Mouse (Mus musculus): ENCODE results near the gene Hivep3. TPM values are rescaled to one million over a fixed set of nuclear protein-coding genes. Genes with fewer than 3 reads are reported as not detected.

The Hivep3 gene
- polyA plus RNA-seq, 1 experiment: 1.7 TPM

DNA sequence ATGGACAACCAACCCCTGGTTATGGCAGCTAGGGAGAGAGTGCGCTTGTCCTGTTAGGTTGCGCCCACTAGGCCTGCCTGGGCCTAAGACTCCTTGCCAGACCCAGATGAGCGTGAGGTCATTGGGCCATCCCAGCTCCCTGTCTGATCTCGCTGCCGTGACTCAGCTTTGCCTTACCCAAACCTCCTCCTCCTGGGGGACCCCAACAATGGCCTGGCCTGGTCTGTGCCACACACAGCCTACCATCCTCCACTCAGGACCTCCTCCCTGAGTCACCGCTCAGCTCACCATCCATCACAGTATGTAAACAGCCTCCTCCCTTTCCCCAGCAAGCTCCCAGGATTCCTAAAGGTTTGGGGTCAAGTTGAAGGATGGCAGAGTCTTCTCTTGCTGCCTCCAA, 418.3 kb downstream of the Hivep3 start:
- H3K36me3 ChIP-seq (ENCODE audit: control insufficient read depth, insufficient read depth, low read length): no peaks in the 10 kb centered on the region
- peaks cover 17% of the 10 kb centered on the region for H3K4me1 ChIP-seq (ENCODE audit: control insufficient read depth, insufficient read depth, low read length)
- no peak for TF ChIP-seq POLR2A (IDR thresholded peaks at IDR 0.05; ENCODE audit: control insufficient read depth, low read depth, low read length)
- H3K27ac ChIP-seq (ENCODE audit: control insufficient read depth, insufficient read depth, low read depth, low read length): no peak overlapping the region
- no peak overlapping the region for H3K4me3 ChIP-seq (ENCODE audit: control insufficient read depth, low read depth, low read length)
- no peaks in the 10 kb centered on the region; the same call in 1 of the 2 replicates for H3K27me3 ChIP-seq (ENCODE audit: control insufficient read depth, insufficient read depth, low read length)

DNA sequence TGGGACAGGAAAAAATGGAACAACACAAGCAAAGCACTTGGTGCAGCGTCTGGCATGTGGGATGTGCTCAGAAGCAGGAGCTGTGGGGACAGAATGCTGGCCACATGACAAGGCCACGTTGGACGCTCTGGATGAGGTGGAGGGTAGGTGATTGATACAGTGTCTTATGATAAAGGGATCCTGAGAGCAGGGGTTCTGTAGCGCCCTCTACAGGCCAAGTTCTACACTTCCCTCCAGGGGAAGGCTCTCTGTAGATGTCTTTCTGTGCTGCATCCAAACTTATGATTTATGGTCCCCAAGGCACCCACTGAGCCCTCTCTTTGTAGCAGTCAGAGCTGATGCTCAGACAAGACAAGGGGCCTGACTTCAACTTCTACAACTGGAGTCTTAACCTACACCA, 419.1 kb downstream of the Hivep3 start:
- Histone ChIP-seq H3K4me3 (ENCODE audit: control insufficient read depth, low read depth, low read length) (no peak overlapping the region), H3K27me3 (ENCODE audit: control insufficient read depth, insufficient read depth, low read length) (no peaks in the 10 kb centered on the region; the same call in 1 of the 2 replicates), H3K27ac (ENCODE audit: control insufficient read depth, insufficient read depth, low read depth, low read length) (no peak overlapping the region), H3K4me1 (ENCODE audit: control insufficient read depth, insufficient read depth, low read length) (peaks cover 17% of the 10 kb centered on the region), H3K36me3 (ENCODE audit: control insufficient read depth, insufficient read depth, low read length) (no peaks in the 10 kb centered on the region)
- TF ChIP-seq POLR2A (IDR thresholded peaks at IDR 0.05; ENCODE audit: control insufficient read depth, low read depth, low read length) (no peak), CTCF (IDR thresholded peaks at IDR 0.05; ENCODE audit: control insufficient read depth, insufficient read depth, insufficient replicate concordance, low read depth, low read length) (peak; percentile 63; the same call in 1 of the 2 replicates)

DNA sequence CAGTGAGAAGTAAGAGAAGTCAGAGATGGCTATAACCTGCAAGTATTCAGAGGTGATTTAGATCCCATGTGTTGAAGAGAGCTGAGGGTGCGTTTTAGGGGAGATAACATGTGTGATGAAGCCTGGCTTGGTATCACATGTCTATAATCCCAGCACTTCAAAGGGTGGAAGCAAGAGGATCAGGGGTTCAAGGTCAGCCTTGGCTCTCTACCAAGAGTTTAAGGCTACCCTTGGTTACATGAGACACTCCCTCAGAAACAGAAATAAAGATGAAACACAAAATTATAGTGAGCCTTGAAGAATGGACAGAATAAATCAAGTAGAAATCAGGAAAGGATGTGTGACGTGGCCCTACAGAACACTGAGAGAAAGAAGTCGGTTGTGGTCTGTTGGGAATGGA, 420.2 kb downstream of the Hivep3 start:
- H3K27ac ChIP-seq (ENCODE audit: control insufficient read depth, insufficient read depth, low read depth, low read length): no peak overlapping the region
- TF ChIP-seq POLR2A (IDR thresholded peaks at IDR 0.05; ENCODE audit: control insufficient read depth, low read depth, low read length) (no peak), CTCF (IDR thresholded peaks at IDR 0.05; ENCODE audit: control insufficient read depth, insufficient read depth, insufficient replicate concordance, low read depth, low read length) (no peak)
- no peaks in the 10 kb centered on the region for H3K36me3 ChIP-seq (ENCODE audit: control insufficient read depth, insufficient read depth, low read length)
- H3K4me3 ChIP-seq (ENCODE audit: control insufficient read depth, low read depth, low read length): no peak overlapping the region
- no peaks in the 10 kb centered on the region; the same call in 1 of the 2 replicates for H3K27me3 ChIP-seq (ENCODE audit: control insufficient read depth, insufficient read depth, low read length)
- H3K4me1 ChIP-seq (ENCODE audit: control insufficient read depth, insufficient read depth, low read length): peaks cover 12% of the 10 kb centered on the region

DNA sequence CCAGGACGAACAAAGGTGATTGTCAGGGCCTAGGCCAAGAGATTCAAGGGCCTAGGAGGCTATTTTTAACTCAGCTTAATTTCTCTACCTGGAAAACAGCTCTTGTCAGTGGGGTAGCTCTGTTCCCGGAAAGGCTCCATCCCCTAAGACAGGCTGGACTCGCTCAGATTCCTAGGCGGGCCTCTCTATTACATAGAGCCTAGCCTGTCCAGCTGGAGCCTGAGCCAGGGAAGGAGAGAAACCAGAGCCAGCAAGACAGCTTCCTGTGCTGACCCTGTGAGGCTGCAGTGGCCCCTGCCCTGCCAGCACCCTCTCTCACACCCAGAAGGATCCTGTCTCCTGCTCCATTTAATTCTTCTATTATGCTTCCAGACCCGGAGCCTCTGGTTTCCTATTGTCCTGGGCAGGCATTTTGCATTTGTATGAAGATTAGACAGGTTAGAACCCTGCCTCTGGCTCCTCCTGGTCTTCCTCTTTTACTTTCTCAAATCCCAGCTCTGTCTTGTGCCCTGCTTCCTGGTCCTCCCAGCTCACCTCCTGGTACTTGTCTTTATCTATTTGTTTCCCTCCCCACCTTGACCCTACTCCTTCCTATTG, 425.2 kb downstream of the Hivep3 start:
- no peak for TF ChIP-seq CTCF (IDR thresholded peaks at IDR 0.05; ENCODE audit: control insufficient read depth, insufficient read depth, insufficient replicate concordance, low read depth, low read length)
- TF ChIP-seq POLR2A (IDR thresholded peaks at IDR 0.05; ENCODE audit: control insufficient read depth, low read depth, low read length): no peak
- no peaks in the 10 kb centered on the region for H3K36me3 ChIP-seq (ENCODE audit: control insufficient read depth, insufficient read depth, low read length)
- peaks cover 15% of the 10 kb centered on the region for H3K4me1 ChIP-seq (ENCODE audit: control insufficient read depth, insufficient read depth, low read length)
- H3K27ac ChIP-seq (ENCODE audit: control insufficient read depth, insufficient read depth, low read depth, low read length): no peak overlapping the region
- no peak overlapping the region for H3K4me3 ChIP-seq (ENCODE audit: control insufficient read depth, low read depth, low read length)
- H3K27me3 ChIP-seq (ENCODE audit: control insufficient read depth, insufficient read depth, low read length): no peaks in the 10 kb centered on the region

DNA sequence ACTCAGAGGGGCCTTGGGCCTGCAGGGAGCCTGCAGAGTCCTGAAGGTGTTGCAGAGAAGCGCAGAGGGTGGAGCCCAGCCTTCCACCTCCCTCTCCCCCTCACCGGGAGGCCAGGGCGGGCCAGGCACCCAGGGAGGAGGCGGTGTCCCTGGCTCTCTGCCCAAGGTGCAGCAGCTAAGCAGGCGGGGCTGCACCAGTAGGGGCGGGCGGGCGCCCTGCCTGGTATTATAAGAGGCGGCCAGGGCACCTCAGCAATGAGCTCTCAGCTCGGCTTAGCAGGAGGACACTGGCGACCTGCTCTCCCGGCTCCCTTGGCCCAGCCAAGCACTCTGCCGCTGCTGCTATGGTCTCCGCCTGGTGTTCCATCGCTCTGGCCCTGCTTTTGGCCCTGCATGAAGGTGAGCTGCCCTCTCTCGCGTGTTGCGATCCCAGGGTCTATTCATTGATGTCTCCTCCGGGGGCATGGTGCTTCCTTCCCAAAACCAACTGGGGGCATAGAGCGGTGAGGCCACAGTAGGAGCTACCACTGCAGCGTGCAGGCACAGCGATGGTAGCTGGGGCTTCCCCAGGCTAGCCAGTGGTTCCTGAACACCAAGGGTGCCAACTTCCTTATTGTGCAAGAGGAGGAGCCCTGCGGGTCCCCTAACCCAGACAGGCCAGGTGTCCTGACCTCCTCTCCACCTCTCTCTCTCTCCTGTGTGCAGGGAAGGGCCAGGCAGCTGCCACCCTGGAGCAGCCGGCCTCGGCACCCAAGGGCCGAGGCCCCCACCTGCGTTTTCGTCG, 427.8 kb downstream of the Hivep3 start, which contains the start of gene Edn2:
TSS of gene Edn2 (plus strand) at position 41 of the 784 bp plus-strand sequence.
- Histone ChIP-seq H3K27ac (ENCODE audit: control insufficient read depth, insufficient read depth, low read depth, low read length) (no peak within 1 kb of the TSS), H3K4me3 (ENCODE audit: control insufficient read depth, low read depth, low read length) (no peak within 1 kb of the TSS), H3K36me3 (ENCODE audit: control insufficient read depth, insufficient read depth, low read length) (no peaks in the 10 kb centered on the region), H3K4me1 (ENCODE audit: control insufficient read depth, insufficient read depth, low read length) (peaks cover 6% of the 10 kb centered on the region; the same call in 1 of the 2 replicates), H3K27me3 (ENCODE audit: control insufficient read depth, insufficient read depth, low read length) (no peaks in the 10 kb centered on the region)
- TF ChIP-seq POLR2A (IDR thresholded peaks at IDR 0.05; ENCODE audit: control insufficient read depth, low read depth, low read length): no peak
- TF ChIP-seq CTCF (IDR thresholded peaks at IDR 0.05; ENCODE audit: control insufficient read depth, insufficient read depth, insufficient replicate concordance, low read depth, low read length): no peak

DNA sequence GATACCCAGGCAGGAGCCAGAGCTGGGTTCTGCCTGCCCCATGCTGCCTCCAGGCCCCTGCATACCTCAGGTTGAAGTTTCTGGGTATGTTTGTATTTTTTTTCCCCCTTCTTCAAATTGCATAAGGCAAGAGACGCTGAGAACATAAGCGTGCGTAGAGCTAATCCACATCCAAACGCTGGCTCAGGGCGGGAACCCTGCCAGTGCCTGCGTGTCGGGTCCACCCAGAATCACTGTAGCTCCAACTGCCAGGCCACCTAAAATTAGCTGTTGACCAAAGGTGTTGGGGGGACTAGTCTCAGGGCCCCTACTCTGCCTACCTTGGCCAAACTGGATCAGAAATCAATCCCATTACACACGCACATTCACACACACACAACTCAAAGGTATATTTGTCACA, 429.0 kb downstream of the Hivep3 start:
- TF ChIP-seq CTCF (IDR thresholded peaks at IDR 0.05; ENCODE audit: control insufficient read depth, insufficient read depth, insufficient replicate concordance, low read depth, low read length): no peak
- no peak for TF ChIP-seq POLR2A (IDR thresholded peaks at IDR 0.05; ENCODE audit: control insufficient read depth, low read depth, low read length)
- H3K27ac ChIP-seq (ENCODE audit: control insufficient read depth, insufficient read depth, low read depth, low read length): no peak overlapping the region
- no peak overlapping the region for H3K4me3 ChIP-seq (ENCODE audit: control insufficient read depth, low read depth, low read length)
- H3K27me3 ChIP-seq (ENCODE audit: control insufficient read depth, insufficient read depth, low read length): no peaks in the 10 kb centered on the region
- peaks cover 6% of the 10 kb centered on the region; the same call in 1 of the 2 replicates for H3K4me1 ChIP-seq (ENCODE audit: control insufficient read depth, insufficient read depth, low read length)
- no peaks in the 10 kb centered on the region for H3K36me3 ChIP-seq (ENCODE audit: control insufficient read depth, insufficient read depth, low read length)

DNA sequence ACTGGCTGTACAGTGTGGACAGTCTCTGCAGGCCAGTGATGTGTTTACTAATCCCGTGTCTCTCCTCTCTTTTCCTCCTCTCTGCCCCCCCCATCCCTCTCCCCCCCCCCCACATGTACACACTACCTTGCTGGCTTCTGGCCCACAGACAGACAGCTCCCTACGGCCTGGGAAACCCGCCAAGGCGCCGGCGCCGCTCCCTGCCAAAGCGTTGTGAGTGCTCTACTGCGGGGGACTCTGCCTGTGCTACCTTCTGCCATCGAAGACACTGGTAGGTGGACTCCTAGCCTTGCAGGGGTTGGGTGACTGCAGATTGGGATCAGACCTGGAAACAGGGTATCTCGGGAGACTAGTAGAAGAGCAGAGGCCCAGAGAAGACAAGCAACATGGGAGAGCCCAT, 429.7 kb downstream of the Hivep3 start:
- no peak overlapping the region for H3K4me3 ChIP-seq (ENCODE audit: control insufficient read depth, low read depth, low read length)
- no peak overlapping the region for H3K27ac ChIP-seq (ENCODE audit: control insufficient read depth, insufficient read depth, low read depth, low read length)
- no peaks in the 10 kb centered on the region for H3K27me3 ChIP-seq (ENCODE audit: control insufficient read depth, insufficient read depth, low read length)
- H3K36me3 ChIP-seq (ENCODE audit: control insufficient read depth, insufficient read depth, low read length): no peaks in the 10 kb centered on the region
- H3K4me1 ChIP-seq (ENCODE audit: control insufficient read depth, insufficient read depth, low read length): peaks cover 6% of the 10 kb centered on the region; the same call in 1 of the 2 replicates
- TF ChIP-seq POLR2A (IDR thresholded peaks at IDR 0.05; ENCODE audit: control insufficient read depth, low read depth, low read length) (no peak), CTCF (IDR thresholded peaks at IDR 0.05; ENCODE audit: control insufficient read depth, insufficient read depth, insufficient replicate concordance, low read depth, low read length) (no peak)
